Mouse (Mus musculus) ES-E14 (cell line): Measurements from ENCODE around the gene Abhd16a. TPM values are rescaled to one million over a fixed set of nuclear protein-coding genes. Genes with fewer than 3 reads are reported as not detected.

ENCODE experiments used
- DNase-seq: peaks from one replicate; pipeline ENCODE4 v3.0.0-alpha.2; 2013; ENCODE audit warnings: low read depth, low spot score
- H3K27ac ChIP-seq: 2 replicates; pipeline ENCODE4 v1.5.1; 2012; ENCODE audit warnings: low read depth, mild to moderate bottlenecking, low read length, moderate library complexity, mixed read lengths; ENCODE audit not compliant: poor library complexity, insufficient read depth, severe bottlenecking
- H3K36me3 ChIP-seq: 2 replicates; pipeline ENCODE4 v1.6.1; 2012; ENCODE audit warnings: mild to moderate bottlenecking, low read length, moderate library complexity, mixed read lengths; ENCODE audit not compliant: control insufficient read depth, poor library complexity, insufficient read depth, severe bottlenecking
- H3K4me1 ChIP-seq, 2 experiments: fragments of 150-350 bp in 1 of 2; sonication (generic) in 1 of 2; 2 replicates each; pipeline ENCODE4 v1.6.1; 2012; ENCODE audit warnings: low read length in 2 of 2, mild to moderate bottlenecking in 1 of 2, mixed read lengths in 1 of 2; ENCODE audit not compliant: control insufficient read depth in 2 of 2, insufficient read depth in 2 of 2, poor library complexity in 1 of 2
- H3K4me3 ChIP-seq, 2 experiments: fragments of 150-350 bp in 1 of 2; sonication (generic) in 1 of 2; 2 replicates each; pipeline ENCODE4 v1.5.1; 2012; ENCODE audit warnings: low read length in 2 of 2, low read depth in 1 of 2, mild to moderate bottlenecking in 1 of 2, mixed read lengths in 1 of 2; ENCODE audit not compliant: insufficient read depth in 1 of 2, poor library complexity in 1 of 2, severe bottlenecking in 1 of 2
- H3K9ac ChIP-seq: 2 replicates; pipeline ENCODE4 v1.6.1; 2012; ENCODE audit warnings: low read depth, mild to moderate bottlenecking, low read length, mixed read lengths; ENCODE audit not compliant: poor library complexity, insufficient read depth, severe bottlenecking
- H3K9me3 ChIP-seq: fragments of 150-350 bp; sonication (generic); 2 replicates; pipeline ENCODE4 v1.6.1; 2012; ENCODE audit warnings: low read depth, mild to moderate bottlenecking, low read length; ENCODE audit not compliant: control insufficient read depth, insufficient read depth
- CHD2 ChIP-seq: IDR thresholded peaks from 2 replicates; pipeline ENCODE4 v1.6.1; 2014; ENCODE audit warnings: mild to moderate bottlenecking, low read depth, low read length, inconsistent platforms
- HCFC1 ChIP-seq: IDR thresholded peaks from 2 replicates; pipeline ENCODE4 v1.6.1; 2012; ENCODE audit warnings: low read length, inconsistent platforms, borderline replicate concordance; ENCODE audit not compliant: insufficient read depth
- MAFK ChIP-seq: IDR thresholded peaks from 2 replicates; pipeline ENCODE4 v1.6.1; 2014; ENCODE audit warnings: mild to moderate bottlenecking, low read depth, low read length, inconsistent platforms; ENCODE audit not compliant: insufficient read depth
- ZC3H11A ChIP-seq: IDR thresholded peaks from 2 replicates; pipeline ENCODE4 v1.6.1; 2012; ENCODE audit warnings: low read depth, mild to moderate bottlenecking, inconsistent platforms, low read length, borderline replicate concordance
- ZNF384 ChIP-seq: IDR thresholded peaks from 2 replicates; pipeline ENCODE4 v1.6.1; 2012; ENCODE audit warnings: low read depth, low read length, inconsistent platforms
- in situ Hi-C, 2 experiments: fragments of 600-800 bp; cut with MboI; formaldehyde crosslinking; loops; one replicate each; pipeline ENCODE4 v1.15.1; 2025; ENCODE audit warnings: low sequenced_read_pairs in 2 of 2, inconsistent platforms in 1 of 2; ENCODE audit not compliant: unreplicated experiment in 2 of 2
- total RNA-seq: library from RNA; depleted of rRNA; stranded (reverse); fragments of 300-350 nt; gene quantifications from 2 replicates; pipeline ENCODE4 v1.2.3, GENCODE M21; 2012

The Abhd16a gene
- total RNA-seq, 1 experiment, result 30.7 TPM

GRCm38 (mm10) chr17:35060071-35060470 lies 29.0 kb upstream of the Abhd16a start:
- TF ChIP-seq ZC3H11A, result no peak
- no peak for TF ChIP-seq MAFK
- TF ChIP-seq CHD2, result no peak
- no peak for TF ChIP-seq HCFC1
- TF ChIP-seq ZNF384, result no peak
- Histone ChIP-seq H3K27ac (no peak overlapping the region), H3K4me1 (peaks cover 6 to 34% of the 10 kb centered on the region in 2 experiments), H3K4me3 (peak overlapping the region; percentile 86 to 88), H3K36me3 (peaks cover 25% of the 10 kb centered on the region), H3K9ac (peak overlapping the region; percentile 52; the same call in 1 of the 2 replicates), H3K9me3 (no peaks in the 10 kb centered on the region)
- in situ Hi-C loops, result no loop called here
- DNase-seq, result no peak

GRCm38 (mm10) chr17:35060737-35061297 lies 28.2 kb upstream of the Abhd16a start:
- Histone ChIP-seq H3K4me3 (peak overlapping the region; percentile 86 to 88; a peak in 2 of 4 replicates), H3K9me3 (no peaks in the 10 kb centered on the region), H3K36me3 (peaks cover 19% of the 10 kb centered on the region; the same call in 1 of the 2 replicates), H3K9ac (peak overlapping the region; percentile 46; the same call in 1 of the 2 replicates), H3K4me1 (peaks cover 6 to 34% of the 10 kb centered on the region in 2 experiments), H3K27ac (no peak overlapping the region)
- in situ Hi-C loops, result no loop called here
- no peak for DNase-seq
- TF ChIP-seq ZC3H11A, result no peak
- no peak for TF ChIP-seq HCFC1
- no peak for TF ChIP-seq CHD2
- no peak for TF ChIP-seq MAFK
- no peak for TF ChIP-seq ZNF384

GRCm38 (mm10) chr17:35061299-35061698 lies 27.8 kb upstream of the Abhd16a start:
- Histone ChIP-seq H3K4me1 (peaks cover 6 to 35% of the 10 kb centered on the region in 2 experiments), H3K9ac (no peak overlapping the region), H3K9me3 (no peaks in the 10 kb centered on the region), H3K36me3 (peaks cover 16% of the 10 kb centered on the region; the same call in 1 of the 2 replicates), H3K4me3 (no peak overlapping the region; a peak in 1 of 4 replicates), H3K27ac (no peak overlapping the region)
- no peak for TF ChIP-seq CHD2
- TF ChIP-seq HCFC1, result no peak
- TF ChIP-seq MAFK, result no peak
- no peak for TF ChIP-seq ZNF384
- no peak for TF ChIP-seq ZC3H11A
- in situ Hi-C loops, result no loop called here
- DNase-seq, result no peak

GRCm38 (mm10) chr17:35063466-35063865 lies 25.6 kb upstream of the Abhd16a start:
- peaks cover 6 to 34% of the 10 kb centered on the region in 2 experiments for H3K4me1 ChIP-seq
- no peaks in the 10 kb centered on the region for H3K9me3 ChIP-seq
- no peak overlapping the region for H3K4me3 ChIP-seq

More at GRCm38 (mm10) chr17:35063466-35063865, 25.6 kb upstream of the Abhd16a start:
- Histone ChIP-seq H3K36me3 (peaks cover 10% of the 10 kb centered on the region; the same call in 1 of the 2 replicates), H3K9ac (no peak overlapping the region), H3K27ac (no peak overlapping the region)
- TF ChIP-seq MAFK, result no peak
- TF ChIP-seq ZC3H11A, result no peak
- TF ChIP-seq HCFC1, result no peak
- no peak for TF ChIP-seq CHD2
- no peak for TF ChIP-seq ZNF384
- no peak for DNase-seq
- in situ Hi-C loops, result no loop called here
